Mouse (Mus musculus) heart, adult 2 months (tissue): ENCODE measurements around the gene Gm11437.

ENCODE experiments used
- EP300 ChIP-seq: fragments of 200-500 bp; IDR thresholded peaks from 2 replicates; pipeline ENCODE4 v1.6.1; 2011; ENCODE audit warnings: low read depth, low read length, control low read depth; ENCODE audit not compliant: insufficient read depth
- POLR2A ChIP-seq: fragments of 200-500 bp; IDR thresholded peaks from 2 replicates; pipeline ENCODE4 v1.6.1; 2011; ENCODE audit warnings: mild to moderate bottlenecking, low read depth, low read length, control low read depth; ENCODE audit not compliant: insufficient read depth

GRCm38 (mm10) chr11:84113623-84114022 lies 53.7 kb downstream of the Gm11437 start:
- TF ChIP-seq EP300 (no peak), POLR2A (no peak)
